Mouse (Mus musculus): ENCODE measurements at regions not wholly inside any gene's neighbourhood (a gene's known extent, or its start where the extent isn't known, plus 50 kb on each side); places are given as distances from the start of the nearest gene placed in this dataset.

- no peak for DNase-seq (ENCODE audit: low spot score in 2 of 2)
- intact Hi-C loops (cut with DNase I) = no loop called here
Observed at GRCm38 (mm10) chr5:51935391-51936354, 254.6 kb downstream of the Dhx15 start.

- intact Hi-C loops (cut with DNase I) = no loop called here
Observed at GRCm38 (mm10) chr5:51934910-51935309, 255.4 kb downstream of the Dhx15 start.

GRCm38 (mm10) chr5:51933331-51933730, 257.0 kb downstream of the Dhx15 start:
- DNase-seq (ENCODE audit: low spot score in 2 of 2) = no peak
- intact Hi-C loops (cut with DNase I) = no loop called here

More at GRCm38 (mm10) chr5:51934910-51935309, 255.4 kb downstream of the Dhx15 start:
- DNase-seq (ENCODE audit: low spot score in 2 of 2) = no peak

- intact Hi-C loops (cut with DNase I) = no loop called here
- DNase-seq (ENCODE audit: low spot score in 2 of 2) = no peak
Observed at GRCm38 (mm10) chr5:51930416-51930815, 259.9 kb downstream of the Dhx15 start.

- DNase-seq (ENCODE audit: low spot score in 2 of 2) = no peak
- intact Hi-C loops (cut with DNase I) = no loop called here
Observed at GRCm38 (mm10) chr5:51928801-51929200, 261.5 kb downstream of the Dhx15 start.

GRCm38 (mm10) chr5:51923417-51923816, 266.9 kb downstream of the Dhx15 start:
- intact Hi-C loops (cut with DNase I) = no loop called here
- peak in 1 of 2 experiments; percentile 25 for DNase-seq (ENCODE audit: low spot score in 2 of 2)

- intact Hi-C loops (cut with DNase I) = no loop called here
- DNase-seq (ENCODE audit: low spot score in 2 of 2) = no peak
Observed at GRCm38 (mm10) chr5:51922973-51923372, 267.3 kb downstream of the Dhx15 start.

- DNase-seq (ENCODE audit: low spot score in 2 of 2) = no peak
- intact Hi-C loops (cut with DNase I) = no loop called here
Observed at GRCm38 (mm10) chr5:51922494-51922893, 267.8 kb downstream of the Dhx15 start.

GRCm38 (mm10) chr5:51917812-51918448, 272.4 kb downstream of the Dhx15 start:
- intact Hi-C loops (cut with DNase I) = no loop called here

GRCm38 (mm10) chr5:51914731-51915130, 275.6 kb downstream of the Dhx15 start:
- intact Hi-C loops (cut with DNase I) = loop anchor here (5.0 kb wide), 1 partner anchor 68 kb away; no protein-coding TSS in a partner anchor

More at GRCm38 (mm10) chr5:51917812-51918448, 272.4 kb downstream of the Dhx15 start:
- DNase-seq (ENCODE audit: low spot score in 2 of 2) = no peak

GRCm38 (mm10) chr5:51908861-51909260, 281.5 kb downstream of the Dhx15 start:
- intact Hi-C loops (cut with DNase I) = no loop called here
- DNase-seq (ENCODE audit: low spot score in 2 of 2) = no peak

More at GRCm38 (mm10) chr5:51914731-51915130, 275.6 kb downstream of the Dhx15 start:
- DNase-seq (ENCODE audit: low spot score in 2 of 2) = no peak

GRCm38 (mm10) chr5:51906315-51907109, 283.8 kb downstream of the Dhx15 start:
- intact Hi-C loops (cut with DNase I) = no loop called here
- no peak for DNase-seq (ENCODE audit: low spot score in 2 of 2)

- intact Hi-C loops (cut with DNase I) = no loop called here
- DNase-seq (ENCODE audit: low spot score in 2 of 2) = no peak
Observed at GRCm38 (mm10) chr5:51894159-51894558, 296.2 kb downstream of the Dhx15 start.

- intact Hi-C loops (cut with DNase I) = no loop called here
Observed at GRCm38 (mm10) chr5:51891341-51891740, 299.0 kb downstream of the Dhx15 start.

GRCm38 (mm10) chr5:51888404-51888803, 301.9 kb downstream of the Dhx15 start:
- peak in 1 of 2 experiments; percentile 47 for DNase-seq (ENCODE audit: low spot score in 2 of 2)
- intact Hi-C loops (cut with DNase I) = no loop called here

More at GRCm38 (mm10) chr5:51891341-51891740, 299.0 kb downstream of the Dhx15 start:
- no peak for DNase-seq (ENCODE audit: low spot score in 2 of 2)

- intact Hi-C loops (cut with DNase I) = no loop called here
- no peak for DNase-seq (ENCODE audit: low spot score in 2 of 2)
Observed at GRCm38 (mm10) chr5:51882594-51882993, 307.7 kb downstream of the Dhx15 start.

- intact Hi-C loops (cut with DNase I) = no loop called here
- no peak for DNase-seq (ENCODE audit: low spot score in 2 of 2)
Observed at GRCm38 (mm10) chr5:51882173-51882572, 308.1 kb downstream of the Dhx15 start.

GRCm38 (mm10) chr5:51876846-51877245, 309.3 kb upstream of the Ppargc1a start:
- intact Hi-C loops (cut with DNase I) = no loop called here
- DNase-seq (ENCODE audit: low spot score in 2 of 2) = no peak

- intact Hi-C loops (cut with DNase I) = no loop called here
- no peak for DNase-seq (ENCODE audit: low spot score in 2 of 2)
Observed at GRCm38 (mm10) chr5:51873571-51873970, 306.0 kb upstream of the Ppargc1a start.

- DNase-seq (ENCODE audit: low spot score in 2 of 2) = no peak
- intact Hi-C loops (cut with DNase I) = no loop called here
Observed at GRCm38 (mm10) chr5:51871735-51872134, 304.2 kb upstream of the Ppargc1a start.
